Mouse (Mus musculus): Measurements from ENCODE around the gene Wwc1. TPM values are rescaled to one million over a fixed set of nuclear protein-coding genes. Genes with fewer than 3 reads are reported as not detected.

The Wwc1 gene
- polyA plus RNA-seq, 1 experiment from 2014 or later = 10.3 TPM

- Histone ChIP-seq H3K36me3 (ENCODE audit: control insufficient read depth, insufficient read depth, low read length) (no peaks in the 10 kb centered on the region), H3K4me2 (ENCODE audit: low read length) (no peak overlapping the region), H3K9ac (replicated peaks; ENCODE audit: low read length) (no peak overlapping the region), H3K9me3 (ENCODE audit: control insufficient read depth, low read length) (no peaks in the 10 kb centered on the region), H3K27ac (replicated peaks; ENCODE audit: low read depth, low read length) (no peak overlapping the region), H3K27me3 (ENCODE audit: control insufficient read depth, insufficient read depth, low read length) (no peaks in the 10 kb centered on the region), H3K4me3 (replicated peaks; ENCODE audit: low read depth, low read length) (no peak overlapping the region), H3K4me1 (ENCODE audit: control insufficient read depth, insufficient read depth, low read length) (no peaks in the 10 kb centered on the region)
- WGBS = 60% methylated on average over 2 of the region's 2 CpGs
- ATAC-seq (ENCODE audit: low FRiP score, low TSS enrichment) (no peak), DNase-seq (no peak)
Observed at GRCm38 (mm10) chr11:35963554-35963953, 16.8 kb downstream of the Wwc1 start.

GRCm38 (mm10) chr11:35962431-35962830, 17.9 kb downstream of the Wwc1 start:
- DNase-seq = no peak
- 98% methylated on average over 2 of the region's 2 CpGs for WGBS
- Histone ChIP-seq H3K9me3 (ENCODE audit: control insufficient read depth, low read length) (no peaks in the 10 kb centered on the region), H3K27me3 (ENCODE audit: control insufficient read depth, insufficient read depth, low read length) (no peaks in the 10 kb centered on the region), H3K36me3 (ENCODE audit: control insufficient read depth, insufficient read depth, low read length) (no peaks in the 10 kb centered on the region), H3K4me1 (ENCODE audit: control insufficient read depth, insufficient read depth, low read length) (no peaks in the 10 kb centered on the region), H3K4me2 (ENCODE audit: low read length) (no peak overlapping the region), H3K4me3 (replicated peaks; ENCODE audit: low read depth, low read length) (no peak overlapping the region), H3K27ac (replicated peaks; ENCODE audit: low read depth, low read length) (no peak overlapping the region), H3K9ac (replicated peaks; ENCODE audit: low read length) (no peak overlapping the region)
- no peak for ATAC-seq (ENCODE audit: low FRiP score, low TSS enrichment)

GRCm38 (mm10) chr11:35959270-35959669, 21.1 kb downstream of the Wwc1 start:
- H3K4me1 ChIP-seq (ENCODE audit: control insufficient read depth, insufficient read depth, low read length) = no peaks in the 10 kb centered on the region
- H3K4me2 ChIP-seq (ENCODE audit: low read length) = no peak overlapping the region
- H3K27ac ChIP-seq (replicated peaks; ENCODE audit: low read depth, low read length) = no peak overlapping the region
- H3K9me3 ChIP-seq (ENCODE audit: control insufficient read depth, low read length) = no peaks in the 10 kb centered on the region
- WGBS = 95% methylated on average over 3 of the region's 3 CpGs
- H3K4me3 ChIP-seq (replicated peaks; ENCODE audit: low read depth, low read length) = no peak overlapping the region
- ATAC-seq (ENCODE audit: low FRiP score, low TSS enrichment) = no peak
- H3K27me3 ChIP-seq (ENCODE audit: control insufficient read depth, insufficient read depth, low read length) = no peaks in the 10 kb centered on the region
- H3K36me3 ChIP-seq (ENCODE audit: control insufficient read depth, insufficient read depth, low read length) = no peaks in the 10 kb centered on the region
- no peak overlapping the region for H3K9ac ChIP-seq (replicated peaks; ENCODE audit: low read length)
- no peak for DNase-seq

GRCm38 (mm10) chr11:35955572-35955971, 24.8 kb downstream of the Wwc1 start:
- Histone ChIP-seq H3K4me2 (ENCODE audit: low read length) (no peak overlapping the region), H3K36me3 (ENCODE audit: control insufficient read depth, insufficient read depth, low read length) (no peaks in the 10 kb centered on the region), H3K9ac (replicated peaks; ENCODE audit: low read length) (no peak overlapping the region), H3K27me3 (ENCODE audit: control insufficient read depth, insufficient read depth, low read length) (no peaks in the 10 kb centered on the region), H3K4me3 (replicated peaks; ENCODE audit: low read depth, low read length) (no peak overlapping the region), H3K9me3 (ENCODE audit: control insufficient read depth, low read length) (no peaks in the 10 kb centered on the region), H3K4me1 (ENCODE audit: control insufficient read depth, insufficient read depth, low read length) (no peaks in the 10 kb centered on the region), H3K27ac (replicated peaks; ENCODE audit: low read depth, low read length) (no peak overlapping the region)
- DNase-seq = no peak
- ATAC-seq (ENCODE audit: low FRiP score, low TSS enrichment) = no peak
- WGBS = 88% methylated on average over 3 of the region's 3 CpGs

- Histone ChIP-seq H3K4me2 (ENCODE audit: low read length) (no peak overlapping the region), H3K4me1 (ENCODE audit: control insufficient read depth, insufficient read depth, low read length) (0 out of 2 replicates have a peak, but pooled peaks cover 7% of the 10 kb centered on the region), H3K9ac (replicated peaks; ENCODE audit: low read length) (no peak overlapping the region), H3K4me3 (replicated peaks; ENCODE audit: low read depth, low read length) (no peak overlapping the region), H3K27ac (replicated peaks; ENCODE audit: low read depth, low read length) (no peak overlapping the region), H3K27me3 (ENCODE audit: control insufficient read depth, insufficient read depth, low read length) (no peaks in the 10 kb centered on the region), H3K36me3 (ENCODE audit: control insufficient read depth, insufficient read depth, low read length) (no peaks in the 10 kb centered on the region), H3K9me3 (ENCODE audit: control insufficient read depth, low read length) (no peaks in the 10 kb centered on the region)
- no peak for ATAC-seq (ENCODE audit: low FRiP score, low TSS enrichment)
- WGBS = 95% methylated on average over 4 of the region's 4 CpGs
- DNase-seq = no peak
Observed at GRCm38 (mm10) chr11:35953179-35953578, 27.1 kb downstream of the Wwc1 start.

- H3K36me3 ChIP-seq (ENCODE audit: control insufficient read depth, insufficient read depth, low read length) = no peaks in the 10 kb centered on the region
- ATAC-seq (ENCODE audit: low FRiP score, low TSS enrichment) (no peak), DNase-seq (no peak)
- H3K9ac ChIP-seq (replicated peaks; ENCODE audit: low read length) = no peak overlapping the region
- WGBS = 58% methylated on average over 4 of the region's 4 CpGs
- no peak overlapping the region for H3K4me2 ChIP-seq (ENCODE audit: low read length)
- no peaks in the 10 kb centered on the region for H3K9me3 ChIP-seq (ENCODE audit: control insufficient read depth, low read length)
- H3K4me1 ChIP-seq (ENCODE audit: control insufficient read depth, insufficient read depth, low read length) = peaks cover 9% of the 10 kb centered on the region; the same call in 1 of the 2 replicates
- H3K27me3 ChIP-seq (ENCODE audit: control insufficient read depth, insufficient read depth, low read length) = no peaks in the 10 kb centered on the region
- no peak overlapping the region for H3K4me3 ChIP-seq (replicated peaks; ENCODE audit: low read depth, low read length)
- H3K27ac ChIP-seq (replicated peaks; ENCODE audit: low read depth, low read length) = no peak overlapping the region
Observed at GRCm38 (mm10) chr11:35951727-35952065, 28.6 kb downstream of the Wwc1 start.

GRCm38 (mm10) chr11:35951058-35951726, 29.1 kb downstream of the Wwc1 start:
- Histone ChIP-seq H3K27ac (replicated peaks; ENCODE audit: low read depth, low read length) (no peak overlapping the region), H3K9ac (replicated peaks; ENCODE audit: low read length) (no peak overlapping the region), H3K4me1 (ENCODE audit: control insufficient read depth, insufficient read depth, low read length) (peaks cover 9% of the 10 kb centered on the region; the same call in 1 of the 2 replicates), H3K4me2 (ENCODE audit: low read length) (no peak overlapping the region), H3K27me3 (ENCODE audit: control insufficient read depth, insufficient read depth, low read length) (no peaks in the 10 kb centered on the region), H3K36me3 (ENCODE audit: control insufficient read depth, insufficient read depth, low read length) (no peaks in the 10 kb centered on the region), H3K9me3 (ENCODE audit: control insufficient read depth, low read length) (no peaks in the 10 kb centered on the region), H3K4me3 (replicated peaks; ENCODE audit: low read depth, low read length) (no peak overlapping the region)
- no peak for DNase-seq
- ATAC-seq (ENCODE audit: low FRiP score, low TSS enrichment) = no peak
- 87% methylated on average over 15 of the region's 15 CpGs for WGBS

- DNase-seq (no peak), ATAC-seq (ENCODE audit: low FRiP score, low TSS enrichment) (no peak)
- no peak overlapping the region for H3K4me3 ChIP-seq (replicated peaks; ENCODE audit: low read depth, low read length)
- no peaks in the 10 kb centered on the region for H3K27me3 ChIP-seq (ENCODE audit: control insufficient read depth, insufficient read depth, low read length)
- WGBS = 84% methylated on average over 7 of the region's 7 CpGs
- no peaks in the 10 kb centered on the region for H3K9me3 ChIP-seq (ENCODE audit: control insufficient read depth, low read length)
- no peak overlapping the region for H3K27ac ChIP-seq (replicated peaks; ENCODE audit: low read depth, low read length)
- H3K9ac ChIP-seq (replicated peaks; ENCODE audit: low read length) = no peak overlapping the region
- H3K36me3 ChIP-seq (ENCODE audit: control insufficient read depth, insufficient read depth, low read length) = no peaks in the 10 kb centered on the region
- H3K4me1 ChIP-seq (ENCODE audit: control insufficient read depth, insufficient read depth, low read length) = peaks cover 9% of the 10 kb centered on the region; the same call in 1 of the 2 replicates
- H3K4me2 ChIP-seq (ENCODE audit: low read length) = no peak overlapping the region
Observed at GRCm38 (mm10) chr11:35950466-35950865, 29.9 kb downstream of the Wwc1 start.

- ATAC-seq (ENCODE audit: low FRiP score, low TSS enrichment) = no peak
- 87% methylated on average over 3 of the region's 3 CpGs for WGBS
Observed at GRCm38 (mm10) chr11:35950011-35950410, 30.3 kb downstream of the Wwc1 start.

More at GRCm38 (mm10) chr11:35950011-35950410, 30.3 kb downstream of the Wwc1 start:
- Histone ChIP-seq H3K4me3 (replicated peaks; ENCODE audit: low read depth, low read length) (no peak overlapping the region), H3K4me2 (ENCODE audit: low read length) (no peak overlapping the region), H3K9ac (replicated peaks; ENCODE audit: low read length) (no peak overlapping the region), H3K36me3 (ENCODE audit: control insufficient read depth, insufficient read depth, low read length) (no peaks in the 10 kb centered on the region), H3K9me3 (ENCODE audit: control insufficient read depth, low read length) (no peaks in the 10 kb centered on the region), H3K4me1 (ENCODE audit: control insufficient read depth, insufficient read depth, low read length) (peaks cover 9% of the 10 kb centered on the region; the same call in 1 of the 2 replicates), H3K27me3 (ENCODE audit: control insufficient read depth, insufficient read depth, low read length) (no peaks in the 10 kb centered on the region), H3K27ac (replicated peaks; ENCODE audit: low read depth, low read length) (no peak overlapping the region)
- DNase-seq = no peak
